Mouse (Mus musculus): Measurements from ENCODE around the gene Esrrg. TPM values are rescaled to one million over a fixed set of nuclear protein-coding genes. Genes with fewer than 3 reads are reported as not detected.
A peak's percentile ranks its signal among the peaks of the same experiment; 100 is the strongest.

Esrrg gene
- polyA plus RNA-seq, 1 experiment from 2014 or later, result 5.0 TPM

DNA sequence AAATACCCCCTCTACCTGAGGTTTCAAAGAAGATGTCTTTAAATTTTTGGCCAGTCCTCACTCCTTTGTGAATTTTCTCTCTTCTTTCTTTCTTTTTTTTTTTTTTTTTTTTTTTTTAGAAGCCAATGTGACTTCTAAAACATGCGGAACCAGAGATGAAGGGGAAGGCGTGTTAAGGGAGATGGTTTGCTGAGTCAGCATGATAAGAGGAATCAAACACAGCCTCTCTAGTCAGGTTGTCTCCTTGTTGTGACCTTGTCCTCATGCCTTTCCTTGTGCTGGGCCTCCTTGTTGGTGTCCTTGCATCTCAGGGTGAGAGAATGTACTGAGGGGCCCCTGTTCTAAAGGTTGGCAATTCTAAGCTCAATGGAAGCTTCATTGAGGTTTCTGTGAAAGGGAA, 348.1 kb downstream of the Esrrg start:
- Histone ChIP-seq H3K27me3 (ENCODE audit: control insufficient read depth, insufficient read depth, low read length) (no peaks in the 10 kb centered on the region), H3K4me2 (ENCODE audit: low read depth, low read length, severe bottlenecking) (no peak overlapping the region), H3K9me3 (ENCODE audit: control insufficient read depth, low read length) (no peaks in the 10 kb centered on the region), H3K9ac (ENCODE audit: low read length) (no peak overlapping the region), H3K36me3 (ENCODE audit: control insufficient read depth, insufficient read depth, low read length) (no peaks in the 10 kb centered on the region), H3K27ac (ENCODE audit: low read depth, low read length) (no peak overlapping the region), H3K4me1 (replicated peaks; ENCODE audit: control insufficient read depth, insufficient read depth, low read length) (no peaks in the 10 kb centered on the region), H3K4me3 (ENCODE audit: low read depth, low read length) (no peak overlapping the region)
- 86% methylated on average over 2 of the region's 2 CpGs for WGBS
- ATAC-seq (replicated peaks; ENCODE audit: low FRiP score) (no peak), DNase-seq (ENCODE audit: low spot score) (no peak)

DNA sequence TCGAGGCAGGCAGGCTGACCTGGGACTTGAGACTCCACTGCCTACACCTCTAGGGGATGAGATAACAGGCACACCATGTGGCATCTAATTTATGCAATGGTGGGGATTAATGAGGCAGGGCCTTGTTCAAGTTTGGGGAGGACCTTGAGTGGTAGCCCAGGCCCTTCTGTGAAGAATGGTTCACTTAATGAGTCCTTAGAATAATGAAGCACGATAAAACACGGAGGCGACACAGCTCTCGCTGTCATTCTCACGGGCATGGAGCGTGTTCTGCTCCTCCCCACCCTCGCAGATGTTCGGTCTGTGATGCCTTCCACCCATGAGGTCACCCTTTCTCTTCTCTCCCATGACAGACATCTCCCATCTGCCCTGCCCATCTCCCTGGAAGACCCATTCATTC, 350.6 kb downstream of the Esrrg start:
- peak; percentile 33; the same call in 1 of the 2 replicates for ATAC-seq (replicated peaks; ENCODE audit: low FRiP score)
- 76% methylated on average over 9 of the region's 9 CpGs for WGBS
- no peak overlapping the region for H3K4me3 ChIP-seq (ENCODE audit: low read depth, low read length)
- H3K9me3 ChIP-seq (ENCODE audit: control insufficient read depth, low read length), result no peaks in the 10 kb centered on the region
- no peak overlapping the region for H3K27ac ChIP-seq (ENCODE audit: low read depth, low read length)
- H3K36me3 ChIP-seq (ENCODE audit: control insufficient read depth, insufficient read depth, low read length), result no peaks in the 10 kb centered on the region
- DNase-seq (ENCODE audit: low spot score), result no peak
- H3K27me3 ChIP-seq (ENCODE audit: control insufficient read depth, insufficient read depth, low read length), result peaks cover 6% of the 10 kb centered on the region; the same call in 1 of the 2 replicates
- no peak overlapping the region for H3K4me2 ChIP-seq (ENCODE audit: low read depth, low read length, severe bottlenecking)
- H3K9ac ChIP-seq (ENCODE audit: low read length), result no peak overlapping the region
- H3K4me1 ChIP-seq (replicated peaks; ENCODE audit: control insufficient read depth, insufficient read depth, low read length), result no peaks in the 10 kb centered on the region

DNA sequence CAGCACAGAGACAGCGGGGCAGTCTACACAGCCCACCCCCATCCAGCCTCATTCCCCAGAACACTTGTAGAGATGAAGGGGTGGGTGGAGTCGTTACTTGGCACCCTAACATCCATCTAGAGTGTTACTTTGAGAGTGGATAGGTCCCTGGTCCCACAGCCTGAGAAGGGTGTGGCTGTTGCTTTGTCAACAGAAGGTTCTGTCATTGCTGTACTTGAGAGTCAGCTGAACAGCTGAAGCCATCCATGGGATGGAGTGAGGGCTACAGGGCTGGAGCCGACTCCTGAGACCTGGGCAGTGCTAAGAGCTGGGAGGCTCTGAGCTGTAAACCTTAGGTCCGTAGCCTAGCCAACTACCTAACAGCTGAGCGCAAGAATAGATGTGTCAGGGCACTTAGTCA, 352.9 kb downstream of the Esrrg start:
- no peak for ATAC-seq (replicated peaks; ENCODE audit: low FRiP score)

DNA sequence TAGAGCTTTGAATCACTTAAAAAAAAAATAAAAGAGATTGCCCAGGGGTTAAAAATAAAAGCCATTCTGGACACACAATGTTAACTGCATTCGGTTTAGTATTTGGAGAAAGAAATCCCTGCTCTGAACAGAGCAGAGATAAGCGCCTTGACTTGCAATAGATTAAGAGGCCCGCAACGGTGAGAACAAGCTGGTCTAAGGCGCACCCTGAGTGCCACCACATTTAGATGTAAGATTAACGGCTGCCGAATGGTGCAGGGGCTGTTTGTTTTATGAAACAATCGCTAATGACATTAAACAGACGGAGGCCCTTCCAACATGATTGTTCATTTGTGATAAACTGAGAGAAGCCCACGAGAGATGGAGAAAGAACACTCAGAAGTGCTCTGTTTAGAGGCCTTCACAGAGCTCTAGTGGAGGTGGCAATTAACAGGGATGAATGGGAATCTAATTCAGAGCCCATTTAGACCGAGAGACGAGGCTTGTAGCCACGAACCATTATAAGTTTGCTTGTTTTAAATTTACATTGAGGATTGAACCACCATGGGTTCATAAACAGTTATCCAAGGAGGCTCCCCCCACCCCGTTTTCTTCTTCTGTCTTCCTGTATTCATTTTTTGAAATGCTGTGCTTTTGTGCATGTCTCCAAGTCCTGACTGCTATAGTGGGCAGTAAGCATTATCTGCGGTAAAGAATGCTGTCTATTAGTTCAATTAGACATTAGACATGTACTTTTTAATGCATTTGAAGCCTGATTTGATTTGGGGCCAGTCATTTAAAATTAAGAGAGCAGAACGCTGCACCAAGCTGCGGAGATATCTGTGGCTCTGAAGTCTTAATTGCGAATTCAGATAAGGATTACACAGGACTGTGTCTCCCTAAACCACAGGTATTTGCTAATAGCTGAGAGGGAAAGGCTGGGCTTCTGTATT, 356.5 kb downstream of the Esrrg start:
- no peak overlapping the region for H3K9ac ChIP-seq (ENCODE audit: low read length)
- DNase-seq (ENCODE audit: low spot score) (no peak), ATAC-seq (replicated peaks; ENCODE audit: low FRiP score) (peak; percentile 46; the same call in 1 of the 2 replicates)
- H3K27me3 ChIP-seq (ENCODE audit: control insufficient read depth, insufficient read depth, low read length), result peaks cover 13% of the 10 kb centered on the region
- H3K36me3 ChIP-seq (ENCODE audit: control insufficient read depth, insufficient read depth, low read length), result no peaks in the 10 kb centered on the region
- H3K4me2 ChIP-seq (ENCODE audit: low read depth, low read length, severe bottlenecking), result no peak overlapping the region
- no peaks in the 10 kb centered on the region for H3K9me3 ChIP-seq (ENCODE audit: control insufficient read depth, low read length)
- H3K4me1 ChIP-seq (replicated peaks; ENCODE audit: control insufficient read depth, insufficient read depth, low read length), result peaks cover 9% of the 10 kb centered on the region; the same call in 1 of the 2 replicates
- no peak overlapping the region for H3K4me3 ChIP-seq (ENCODE audit: low read depth, low read length)
- no peak overlapping the region for H3K27ac ChIP-seq (ENCODE audit: low read depth, low read length)
- 18% methylated on average over 18 of the region's 18 CpGs for WGBS

More for the DNA sequence above, 352.9 kb downstream of the Esrrg start:
- Histone ChIP-seq H3K4me1 (replicated peaks; ENCODE audit: control insufficient read depth, insufficient read depth, low read length) (peaks cover 9% of the 10 kb centered on the region; the same call in 1 of the 2 replicates), H3K27me3 (ENCODE audit: control insufficient read depth, insufficient read depth, low read length) (peaks cover 7% of the 10 kb centered on the region; the same call in 1 of the 2 replicates), H3K4me2 (ENCODE audit: low read depth, low read length, severe bottlenecking) (no peak overlapping the region), H3K9ac (ENCODE audit: low read length) (no peak overlapping the region), H3K9me3 (ENCODE audit: control insufficient read depth, low read length) (no peaks in the 10 kb centered on the region), H3K4me3 (ENCODE audit: low read depth, low read length) (no peak overlapping the region), H3K36me3 (ENCODE audit: control insufficient read depth, insufficient read depth, low read length) (no peaks in the 10 kb centered on the region), H3K27ac (ENCODE audit: low read depth, low read length) (no peak overlapping the region)
- WGBS, result 93% methylated on average over 5 of the region's 5 CpGs
- DNase-seq (ENCODE audit: low spot score), result no peak

DNA sequence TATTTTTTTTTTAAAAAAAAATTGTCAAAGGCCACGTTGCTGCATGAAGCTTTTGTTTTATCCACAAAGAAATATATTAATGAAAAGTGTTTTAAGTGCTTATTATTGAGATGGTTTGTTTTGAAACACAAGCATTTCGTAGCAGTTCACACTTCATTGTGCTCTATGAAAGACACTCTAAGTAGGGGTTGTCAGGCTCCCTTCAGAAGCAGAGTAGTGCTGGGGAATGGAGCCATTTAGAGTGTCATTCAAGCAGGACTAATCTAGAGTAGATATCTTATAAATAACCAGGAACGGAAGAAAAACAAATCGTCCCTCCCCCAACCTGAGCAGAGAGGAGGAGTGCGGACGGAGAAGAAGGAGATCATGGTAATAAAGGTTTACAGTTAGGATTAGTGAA, 357.3 kb downstream of the Esrrg start:
- Histone ChIP-seq H3K9me3 (ENCODE audit: control insufficient read depth, low read length) (no peaks in the 10 kb centered on the region), H3K36me3 (ENCODE audit: control insufficient read depth, insufficient read depth, low read length) (no peaks in the 10 kb centered on the region), H3K9ac (ENCODE audit: low read length) (no peak overlapping the region), H3K4me1 (replicated peaks; ENCODE audit: control insufficient read depth, insufficient read depth, low read length) (peaks cover 9% of the 10 kb centered on the region; the same call in 1 of the 2 replicates), H3K4me2 (ENCODE audit: low read depth, low read length, severe bottlenecking) (peak overlapping the region; percentile 24; the same call in 1 of the 2 replicates), H3K4me3 (ENCODE audit: low read depth, low read length) (no peak overlapping the region), H3K27me3 (ENCODE audit: control insufficient read depth, insufficient read depth, low read length) (peaks cover 13% of the 10 kb centered on the region), H3K27ac (ENCODE audit: low read depth, low read length) (no peak overlapping the region)
- 2% methylated on average over 6 of the region's 6 CpGs for WGBS
- no peak for DNase-seq (ENCODE audit: low spot score)
- 0 out of 2 replicates have a peak, but pooled peaks have one; percentile 55 for ATAC-seq (replicated peaks; ENCODE audit: low FRiP score)

DNA sequence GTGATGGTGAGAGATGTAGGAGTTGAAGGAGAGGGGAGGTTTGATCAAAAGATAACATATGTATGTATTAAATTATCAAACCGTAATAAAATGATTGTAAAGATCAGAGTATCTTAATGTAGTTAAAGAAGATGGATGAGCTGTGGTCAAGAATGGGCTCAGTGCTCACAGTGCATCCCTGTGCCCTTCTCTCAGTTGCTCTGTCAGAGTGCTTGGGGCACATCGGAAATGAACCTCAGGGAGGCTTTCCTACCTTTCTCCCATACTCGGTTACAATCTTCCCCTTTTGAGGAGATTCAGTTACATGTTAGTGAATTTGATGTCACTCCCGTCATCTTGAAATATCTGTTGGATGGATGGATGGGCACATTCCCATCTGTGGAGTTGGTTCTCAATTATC, 359.8 kb downstream of the Esrrg start:
- Histone ChIP-seq H3K27me3 (ENCODE audit: control insufficient read depth, insufficient read depth, low read length) (peaks cover 8% of the 10 kb centered on the region), H3K9me3 (ENCODE audit: control insufficient read depth, low read length) (no peaks in the 10 kb centered on the region), H3K4me3 (ENCODE audit: low read depth, low read length) (no peak overlapping the region), H3K9ac (ENCODE audit: low read length) (no peak overlapping the region), H3K36me3 (ENCODE audit: control insufficient read depth, insufficient read depth, low read length) (no peaks in the 10 kb centered on the region), H3K4me2 (ENCODE audit: low read depth, low read length, severe bottlenecking) (no peak overlapping the region), H3K27ac (ENCODE audit: low read depth, low read length) (no peak overlapping the region), H3K4me1 (replicated peaks; ENCODE audit: control insufficient read depth, insufficient read depth, low read length) (peaks cover 9% of the 10 kb centered on the region; the same call in 1 of the 2 replicates)
- ATAC-seq (replicated peaks; ENCODE audit: low FRiP score) (no peak), DNase-seq (ENCODE audit: low spot score) (no peak)
- 88% methylated on average over 4 of the region's 4 CpGs for WGBS

DNA sequence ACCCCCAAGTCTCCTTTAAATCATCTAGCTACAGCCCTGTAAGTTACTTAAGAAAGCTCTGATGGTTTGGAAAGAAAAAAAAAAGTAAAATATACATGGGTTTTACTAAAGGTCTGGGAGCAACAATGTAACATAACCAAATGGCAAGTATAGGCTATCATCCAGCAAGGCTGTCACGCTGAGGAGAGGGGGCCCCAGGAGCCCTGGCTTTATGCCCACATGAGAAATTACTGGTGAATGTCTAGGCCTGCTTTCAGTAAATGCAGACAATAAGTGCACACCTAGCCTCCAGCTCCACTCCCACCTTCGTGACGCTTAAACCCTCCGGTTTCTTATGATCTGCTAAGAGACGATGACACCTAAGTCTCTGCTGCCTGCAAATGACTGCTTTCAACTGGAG, 360.9 kb downstream of the Esrrg start:
- no peak overlapping the region for H3K4me3 ChIP-seq (ENCODE audit: low read depth, low read length)
- H3K27me3 ChIP-seq (ENCODE audit: control insufficient read depth, insufficient read depth, low read length), result peaks cover 8% of the 10 kb centered on the region
- no peaks in the 10 kb centered on the region for H3K9me3 ChIP-seq (ENCODE audit: control insufficient read depth, low read length)
- DNase-seq (ENCODE audit: low spot score), result no peak
- no peak overlapping the region for H3K27ac ChIP-seq (ENCODE audit: low read depth, low read length)
- no peak overlapping the region for H3K9ac ChIP-seq (ENCODE audit: low read length)
- no peak overlapping the region for H3K4me2 ChIP-seq (ENCODE audit: low read depth, low read length, severe bottlenecking)
- ATAC-seq (replicated peaks; ENCODE audit: low FRiP score), result no peak
- H3K4me1 ChIP-seq (replicated peaks; ENCODE audit: control insufficient read depth, insufficient read depth, low read length), result peaks cover 9% of the 10 kb centered on the region; the same call in 1 of the 2 replicates
- WGBS, result 92% methylated on average over 5 of the region's 5 CpGs
- no peaks in the 10 kb centered on the region for H3K36me3 ChIP-seq (ENCODE audit: control insufficient read depth, insufficient read depth, low read length)

DNA sequence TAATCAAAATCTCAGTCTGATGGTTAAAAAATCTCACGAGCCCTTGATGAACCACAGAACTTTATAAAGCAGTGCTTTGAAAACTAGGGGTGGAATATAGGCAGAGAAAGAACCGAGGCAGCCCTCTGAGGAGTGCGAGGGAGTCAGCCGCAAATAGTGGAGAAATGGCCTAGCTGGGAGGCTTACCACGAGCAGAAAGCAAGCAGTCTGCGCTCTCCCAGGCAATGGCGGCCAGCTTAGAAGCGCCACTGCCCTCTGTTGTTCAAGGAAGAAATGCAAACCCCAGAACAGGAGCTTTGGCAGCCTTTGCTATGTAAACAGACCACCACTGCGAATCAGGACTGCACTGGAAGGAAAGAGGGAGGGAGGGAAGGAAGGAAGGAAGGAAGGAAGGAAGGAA, 365.8 kb downstream of the Esrrg start:
- Histone ChIP-seq H3K4me3 (ENCODE audit: low read depth, low read length) (no peak overlapping the region), H3K9me3 (ENCODE audit: control insufficient read depth, low read length) (no peaks in the 10 kb centered on the region), H3K4me2 (ENCODE audit: low read depth, low read length, severe bottlenecking) (no peak overlapping the region), H3K27me3 (ENCODE audit: control insufficient read depth, insufficient read depth, low read length) (no peaks in the 10 kb centered on the region; the same call in 1 of the 2 replicates), H3K9ac (ENCODE audit: low read length) (no peak overlapping the region), H3K36me3 (ENCODE audit: control insufficient read depth, insufficient read depth, low read length) (no peaks in the 10 kb centered on the region), H3K4me1 (replicated peaks; ENCODE audit: control insufficient read depth, insufficient read depth, low read length) (peaks cover 3% of the 10 kb centered on the region; the same call in 1 of the 2 replicates), H3K27ac (ENCODE audit: low read depth, low read length) (no peak overlapping the region)
- 6% methylated on average over 9 of the region's 9 CpGs for WGBS
- DNase-seq (ENCODE audit: low spot score) (peak; percentile 74), ATAC-seq (replicated peaks; ENCODE audit: low FRiP score) (peak; percentile 72; the same call in 1 of the 2 replicates)

Measured in forebrain, embryonic 11.5 days (tissue).